Mouse (Mus musculus): Measurements from ENCODE around the gene Dip2a.

DNA sequence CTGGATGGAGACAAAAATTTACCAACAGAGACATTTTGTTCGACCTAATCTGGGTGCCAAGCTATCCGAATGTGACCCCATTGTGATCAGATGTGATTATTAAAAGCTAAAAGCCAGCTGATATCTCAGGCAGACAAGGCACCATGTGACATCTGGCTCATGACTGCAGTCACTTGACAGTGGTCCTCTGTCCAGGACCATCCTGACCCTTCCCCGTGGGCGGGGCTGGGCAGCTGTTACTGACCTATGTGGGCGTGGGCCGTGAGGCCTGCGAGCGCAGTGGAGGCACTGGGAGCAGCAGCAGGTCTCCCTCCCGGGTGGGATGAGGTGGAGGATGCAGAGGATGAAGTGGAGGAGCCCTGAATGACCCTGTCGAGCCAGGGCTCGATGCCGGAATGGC lies 27.5 kb downstream of the Dip2a start:
- TF ChIP-seq EP300 (optimal IDR thresholded peaks at IDR 0.05), result no peak
- TF ChIP-seq CTCF (IDR thresholded peaks at IDR 0.05; ENCODE audit: low read depth), result no peak
